Mouse (Mus musculus) bone marrow macrophage, adult 2 months (primary cell): ENCODE measurements around the gene Cox10. TPM values are rescaled to one million over a fixed set of nuclear protein-coding genes. Genes with fewer than 3 reads are reported as not detected.

Experiments used
- H3K27ac ChIP-seq: 2 replicates; pipeline ENCODE4 v1.5.1; 2012; ENCODE audit warnings: low read depth, low read length; ENCODE audit not compliant: insufficient read depth
- H3K4me1 ChIP-seq: 2 replicates; pipeline ENCODE4 v1.6.1; 2012; ENCODE audit warnings: low read length; ENCODE audit not compliant: control insufficient read depth, insufficient read depth
- H3K4me3 ChIP-seq: 2 replicates; pipeline ENCODE4 v1.5.1; 2012; ENCODE audit warnings: mild to moderate bottlenecking, low read length, moderate library complexity; ENCODE audit not compliant: insufficient read depth
- CTCF ChIP-seq: IDR thresholded peaks from 2 replicates; pipeline ENCODE4 v1.5.1; 2012; ENCODE audit warnings: low read depth, mild to moderate bottlenecking, low read length, moderate library complexity
- POLR2A ChIP-seq: IDR thresholded peaks from 2 replicates; pipeline ENCODE4 v1.6.1; 2012; ENCODE audit warnings: mild to moderate bottlenecking, low read depth, low read length, borderline replicate concordance
- polyA plus RNA-seq: library from polyadenylated mRNA; stranded (reverse); fragments of >200 nt; gene quantifications from 2 replicates; pipeline ENCODE4 v1.2.4, GENCODE M21; 2012; ENCODE audit not compliant: missing spikeins, insufficient read depth, insufficient read length

Cox10 gene
- polyA plus RNA-seq, 1 experiment: 6.0 TPM

DNA sequence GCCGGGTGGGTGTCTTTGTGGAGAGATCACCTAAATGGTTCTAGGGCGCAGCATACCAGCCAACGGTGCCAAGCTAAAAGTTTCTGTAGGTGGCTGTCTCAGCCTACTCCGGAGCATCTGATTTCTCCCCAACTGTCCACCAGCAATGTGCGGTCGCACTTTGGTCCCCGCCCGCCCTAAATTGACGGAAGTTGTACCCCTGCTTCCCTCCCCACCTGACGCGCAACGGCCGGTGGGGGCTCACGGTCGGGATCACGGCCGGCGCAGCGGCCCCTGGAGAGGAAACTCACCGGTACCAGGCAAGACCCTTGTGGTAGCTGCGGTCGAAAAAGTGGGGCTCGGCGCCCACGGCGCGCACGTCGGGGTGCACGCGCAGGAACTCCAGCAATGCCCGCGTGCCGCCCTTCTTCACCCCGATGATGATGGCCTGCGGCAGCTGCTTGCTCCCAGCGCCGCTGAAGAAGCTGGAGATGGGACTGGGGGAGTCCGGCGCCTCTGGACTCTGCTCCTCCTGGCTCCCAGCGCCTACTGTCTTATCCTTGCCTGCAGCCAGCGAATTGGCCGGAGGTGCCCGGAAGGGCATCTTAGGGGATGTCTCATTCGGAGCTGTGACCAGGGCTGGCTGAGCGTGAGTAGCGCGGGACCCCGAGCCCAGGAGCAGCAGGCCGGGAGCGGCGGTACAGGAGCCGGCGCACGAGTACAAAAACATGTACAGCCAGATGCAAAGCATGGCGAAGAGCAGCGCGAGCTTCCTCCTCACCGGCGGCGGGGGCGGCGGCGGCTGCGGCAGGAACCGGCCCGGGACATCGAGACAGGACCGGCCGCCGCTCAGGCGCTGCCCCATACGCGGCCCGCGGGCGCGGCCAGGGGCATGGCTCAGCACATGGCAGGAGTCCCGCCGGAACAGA is 158.0 kb downstream of the Cox10 start:
- no peak for TF ChIP-seq POLR2A
- no peak for TF ChIP-seq CTCF
- Histone ChIP-seq H3K4me1 (peaks cover 6% of the 10 kb centered on the region), H3K4me3 (peak overlapping the region; percentile 51), H3K27ac (no peak overlapping the region)

DNA sequence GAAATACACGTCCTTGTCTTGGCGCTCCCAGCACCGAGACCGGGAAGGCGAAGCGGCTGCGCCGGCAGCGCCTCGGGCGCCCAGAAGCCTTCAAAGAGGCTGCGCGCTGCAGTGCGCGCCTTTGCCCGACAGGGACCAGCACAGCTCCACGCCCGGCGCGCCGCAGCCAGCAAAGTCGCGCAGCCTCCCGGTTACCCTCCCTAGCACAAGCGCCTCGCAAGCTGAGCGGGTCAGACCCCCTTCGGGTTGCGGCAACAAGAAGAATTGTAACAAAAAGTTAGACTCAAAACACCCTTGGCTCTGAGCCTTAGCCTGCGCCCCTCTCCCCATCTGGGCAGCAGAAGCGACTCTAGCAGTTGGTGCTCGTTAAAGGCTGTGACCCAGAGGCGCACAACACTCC is 158.7 kb downstream of the Cox10 start:
- TF ChIP-seq CTCF (0 out of 2 replicates have a peak, but pooled peaks have one; percentile 20), POLR2A (no peak)
- peak overlapping the region; percentile 51 for H3K4me3 ChIP-seq
- peaks cover 6% of the 10 kb centered on the region for H3K4me1 ChIP-seq
- H3K27ac ChIP-seq: no peak overlapping the region

DNA sequence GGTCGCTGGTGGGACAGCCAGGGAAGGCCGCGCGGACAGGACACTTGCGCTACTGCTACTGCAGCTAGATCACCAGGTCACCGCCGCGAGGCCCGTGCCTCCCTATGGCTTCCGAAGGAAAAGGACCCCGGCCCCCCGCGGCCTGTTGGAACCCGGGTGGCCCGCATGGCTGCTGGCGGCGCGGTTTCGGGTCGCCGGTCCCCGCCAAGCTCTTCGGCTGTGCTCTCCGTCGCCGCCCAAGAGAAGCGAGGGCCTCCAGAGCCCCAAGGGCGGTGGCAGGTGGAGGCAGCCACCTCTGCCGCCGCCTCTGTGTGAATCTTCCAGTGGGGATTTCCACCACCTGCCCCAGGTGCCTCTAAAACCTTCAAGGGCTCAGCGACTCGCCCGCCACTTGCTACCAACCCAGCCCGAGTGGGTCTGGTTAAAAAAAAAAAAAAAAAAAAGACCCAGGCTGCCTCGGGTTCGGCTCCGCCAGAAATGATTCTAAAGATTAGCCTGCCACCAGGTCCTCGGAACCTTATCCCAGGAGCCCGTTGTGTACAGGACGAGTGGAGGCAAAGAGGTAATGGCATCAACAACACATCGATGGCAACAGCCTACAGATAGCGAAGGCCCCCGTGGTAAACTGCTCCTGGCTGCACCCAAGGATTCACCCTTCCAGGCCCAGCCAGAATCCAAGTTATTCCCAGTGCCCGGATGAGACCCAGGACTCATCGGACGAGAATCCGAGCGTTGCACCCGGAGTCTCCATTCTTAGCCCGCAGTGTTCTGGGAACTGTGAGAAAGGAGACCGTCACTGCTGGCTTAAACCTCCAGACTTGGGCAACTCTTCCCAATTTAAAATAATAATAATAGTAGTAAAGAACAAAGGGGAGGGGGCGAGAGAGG is 159.8 kb downstream of the Cox10 start:
- no peak overlapping the region for H3K4me3 ChIP-seq
- TF ChIP-seq CTCF (no peak), POLR2A (no peak)
- peaks cover 6% of the 10 kb centered on the region for H3K4me1 ChIP-seq
- H3K27ac ChIP-seq: no peak overlapping the region

DNA sequence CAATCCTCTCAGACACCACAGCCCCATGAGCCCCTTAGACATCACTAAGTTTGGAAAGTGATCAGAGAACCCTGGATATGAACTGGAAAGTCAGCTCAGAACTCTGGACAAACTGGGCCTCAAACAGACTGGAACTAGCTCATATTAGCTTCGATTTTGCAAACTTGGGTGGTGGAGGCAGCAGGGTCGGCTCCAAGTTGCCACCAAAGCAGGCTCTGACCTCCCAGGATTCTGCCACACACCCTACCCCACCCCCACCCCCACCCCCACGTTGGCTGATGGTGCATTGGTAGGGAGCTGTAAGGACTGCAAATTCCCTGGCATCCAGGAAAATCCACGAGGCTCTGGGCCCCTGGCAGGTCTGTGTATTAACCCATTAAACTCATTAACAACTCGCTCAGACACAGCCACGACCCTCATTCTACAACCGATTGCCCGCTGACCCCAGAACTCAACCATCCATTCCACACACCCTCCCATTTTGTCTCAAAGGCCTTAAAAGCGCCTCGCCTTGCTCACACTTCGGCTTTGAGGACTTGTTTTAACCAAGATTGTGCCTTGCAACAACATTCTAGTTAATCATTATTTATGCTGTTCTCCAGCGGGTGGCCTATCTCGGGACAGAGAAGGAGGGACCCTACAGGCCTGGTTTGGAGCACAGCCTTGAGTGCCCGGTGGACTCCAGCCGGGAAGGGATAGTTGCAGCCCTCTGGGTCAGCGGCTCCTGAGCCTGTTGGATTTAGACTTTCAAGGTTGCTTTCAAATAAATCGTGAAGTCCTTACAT is 160.8 kb downstream of the Cox10 start:
- H3K27ac ChIP-seq: no peak overlapping the region
- H3K4me3 ChIP-seq: no peak overlapping the region
- TF ChIP-seq POLR2A: no peak
- TF ChIP-seq CTCF: no peak
- H3K4me1 ChIP-seq: peaks cover 4% of the 10 kb centered on the region

DNA sequence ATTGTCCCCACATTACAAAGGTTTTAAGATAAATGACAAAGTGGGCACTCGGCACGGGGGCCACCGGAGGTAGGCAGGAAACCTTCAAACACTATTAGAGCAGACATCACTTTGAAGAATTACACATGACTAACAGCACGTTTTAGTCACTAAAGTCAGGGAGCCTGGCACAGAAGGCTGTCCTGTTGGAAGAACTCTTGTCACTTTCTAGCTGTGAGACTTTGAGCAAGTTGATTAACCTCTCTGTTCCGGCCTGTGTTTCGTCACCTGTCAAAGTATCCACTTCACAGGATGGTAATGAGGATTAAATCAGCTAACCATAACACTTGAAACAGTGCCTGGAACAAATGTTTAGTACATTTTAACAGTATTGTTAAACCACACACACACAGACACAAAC is 161.7 kb downstream of the Cox10 start:
- H3K4me1 ChIP-seq: peaks cover 1% of the 10 kb centered on the region
- no peak overlapping the region for H3K27ac ChIP-seq
- no peak for TF ChIP-seq POLR2A
- no peak for TF ChIP-seq CTCF
- no peak overlapping the region for H3K4me3 ChIP-seq

DNA sequence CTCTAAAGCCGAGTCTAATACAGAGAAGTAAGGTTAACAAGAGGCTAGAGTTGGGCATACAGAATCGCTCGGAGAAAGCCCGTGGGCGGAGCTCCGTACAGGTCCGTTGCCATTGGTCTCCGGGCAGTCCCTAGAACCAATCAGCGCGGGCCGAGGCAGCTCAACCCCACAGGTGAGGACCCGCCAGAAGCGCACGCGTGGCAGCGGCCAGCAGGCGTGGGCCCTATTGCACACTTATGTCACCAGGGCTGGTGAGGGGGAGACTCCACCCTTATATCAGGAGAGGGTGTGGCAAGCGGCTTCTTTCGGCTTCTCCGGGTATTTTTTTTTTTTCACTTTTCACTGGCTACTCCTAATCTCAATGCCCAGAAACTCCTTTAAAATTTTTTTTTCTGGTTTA is 164.9 kb downstream of the Cox10 start:
- Histone ChIP-seq H3K27ac (no peak overlapping the region), H3K4me3 (peak overlapping the region; percentile 50), H3K4me1 (no peaks in the 10 kb centered on the region)
- TF ChIP-seq POLR2A (no peak), CTCF (no peak)

DNA sequence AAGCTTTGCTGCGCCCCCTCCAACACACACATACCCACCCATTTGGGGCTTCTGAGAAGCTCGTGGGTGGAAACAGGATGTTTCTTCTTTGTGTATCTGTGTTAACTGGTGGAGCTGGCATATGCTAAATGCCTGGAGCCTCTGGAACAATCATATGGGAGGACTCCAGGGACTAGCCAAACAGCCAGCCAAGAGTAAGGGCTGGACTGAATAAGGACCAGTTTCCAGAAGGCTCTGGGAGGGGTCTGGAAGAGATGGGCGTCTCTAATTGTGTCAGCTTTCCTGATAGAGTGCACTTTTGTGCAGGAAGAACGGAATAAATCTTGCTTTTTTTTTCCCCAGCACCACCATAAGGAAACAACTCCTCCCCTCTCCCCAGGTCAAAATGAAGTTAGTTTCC is 165.3 kb downstream of the Cox10 start:
- TF ChIP-seq POLR2A (no peak), CTCF (no peak)
- H3K27ac ChIP-seq: no peak overlapping the region
- H3K4me3 ChIP-seq: peak overlapping the region; percentile 50
- H3K4me1 ChIP-seq: no peaks in the 10 kb centered on the region

Other genes with a start within 250 kb of the Cox10 start
- gene Hs3st3b1, start 157.2 kb downstream of the Cox10 start, polyA plus RNA-seq: not detected in 2 replicates